Mouse (Mus musculus): ENCODE measurements around the gene Zfp524. TPM values are rescaled to one million over a fixed set of nuclear protein-coding genes. Genes with fewer than 3 reads are reported as not detected.
A peak's percentile ranks its signal among the peaks of the same experiment; 100 is the strongest.
"Not testable (repeated sequence)": the region's sequence is repeated elsewhere in the genome, so short reads cannot be mapped to it uniquely, and the experiment has no call there.

Zfp524 gene
- 1 to 10 TPM; 6.0 to 6.4 TPM for total RNA-seq (2021)

GRCm38 (mm10) chr7:5014251-5015117, at the start of gene Zfp524, which contains the start of gene Fiz1:
Gene Zfp524 (plus strand): TSS chr7:5014415.
Gene Fiz1 (minus strand): TSS chr7:5014697.
- DNase-seq, result peak; percentile 98

- DNase-seq, result no peak
Observed at GRCm38 (mm10) chr7:4964988-4965387, 49.2 kb upstream of the Zfp524 start.

GRCm38 (mm10) chr7:4971068-4971467, 43.1 kb upstream of the Zfp524 start, which contains the start of gene Sbk3:
Gene Sbk3 (minus strand): TSS chr7:4971168.
- DNase-seq, result no peak

GRCm38 (mm10) chr7:4971710-4972109, 42.5 kb upstream of the Zfp524 start:
- DNase-seq, result peak; percentile 54

GRCm38 (mm10) chr7:4972321-4973047, 41.7 kb upstream of the Zfp524 start:
- DNase-seq, result peak; percentile 82

GRCm38 (mm10) chr7:4975455-4975854, 38.8 kb upstream of the Zfp524 start:
- no peak for DNase-seq

- DNase-seq, result no peak
Observed at GRCm38 (mm10) chr7:4976832-4977231, 37.4 kb upstream of the Zfp524 start.

- no peak for DNase-seq
Observed at GRCm38 (mm10) chr7:4988250-4988649, 26.0 kb upstream of the Zfp524 start.

- DNase-seq, result no peak
Observed at GRCm38 (mm10) chr7:4993347-4993998, 20.7 kb upstream of the Zfp524 start.

GRCm38 (mm10) chr7:4993999-4994788, 20.0 kb upstream of the Zfp524 start:
- DNase-seq, result no peak

- DNase-seq, result no peak
Observed at GRCm38 (mm10) chr7:4995268-4996002, 18.8 kb upstream of the Zfp524 start.

- peak; percentile 98 for DNase-seq
Observed at GRCm38 (mm10) chr7:4996003-4996895, 18.0 kb upstream of the Zfp524 start, which contains the start of gene Zfp579. Gene Zfp579 (minus strand): TSS chr7:4996158.

GRCm38 (mm10) chr7:4996934-4997333, 17.3 kb upstream of the Zfp524 start:
- DNase-seq, result no peak

GRCm38 (mm10) chr7:4999876-5000275, 14.3 kb upstream of the Zfp524 start:
- DNase-seq, result no peak

GRCm38 (mm10) chr7:5002876-5003275, 11.3 kb upstream of the Zfp524 start:
- not testable (repeated sequence) for DNase-seq

GRCm38 (mm10) chr7:5008229-5008628, 6.0 kb upstream of the Zfp524 start:
- DNase-seq, result no peak

GRCm38 (mm10) chr7:5012681-5013513, 1.3 kb upstream of the Zfp524 start:
- DNase-seq, result no peak

- DNase-seq, result peak; percentile 95
Observed at GRCm38 (mm10) chr7:5015118-5016001, 1.1 kb downstream of the Zfp524 start, which contains the start of gene Gm44973. Gene Gm44973 (plus strand): TSS chr7:5015496.
